Mouse (Mus musculus): Measurements from ENCODE around the gene Ormdl3.
"Not testable (repeated sequence)": the region's sequence is repeated elsewhere in the genome, so short reads cannot be mapped to it uniquely, and the experiment has no call there.

Ormdl3 gene

GRCm38 (mm10) chr11:98586892-98587563 lies at the start of gene Ormdl3:
Ormdl3 (minus strand) TSS chr11:98587368.
- DNase-seq (ENCODE audit: low spot score) = peak; percentile 95

DNA sequence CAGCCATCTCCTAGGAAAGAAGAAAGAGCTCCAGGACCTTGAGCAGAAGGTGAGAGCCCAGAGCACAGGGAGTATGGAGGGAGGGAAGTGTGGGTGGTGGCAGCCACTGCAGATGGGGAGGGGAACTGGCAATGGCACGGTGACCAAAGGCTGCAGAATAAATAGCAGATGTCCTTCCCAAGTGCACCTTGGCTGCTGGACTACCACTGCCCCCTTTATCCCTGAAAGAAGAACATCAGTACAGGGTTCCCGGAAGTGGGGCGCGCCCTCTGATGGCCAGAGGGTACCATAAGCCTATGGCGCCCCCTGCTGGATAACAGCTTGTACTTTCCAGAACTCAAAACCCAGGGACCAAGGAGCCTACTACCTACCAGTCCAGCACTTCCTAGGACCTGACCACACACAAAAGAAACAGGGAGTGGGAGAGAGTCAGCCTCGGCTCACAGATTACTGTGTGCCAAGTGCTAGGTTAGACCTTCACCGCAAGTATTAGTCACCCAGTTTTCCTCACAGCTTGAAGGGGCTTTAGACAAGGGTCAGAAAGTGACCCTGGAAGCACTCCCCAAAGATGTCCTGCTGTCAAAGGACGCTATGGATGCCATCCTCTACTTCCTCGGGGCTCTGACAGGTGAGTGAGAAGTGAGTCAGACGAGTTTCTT lies 48.3 kb upstream of the Ormdl3 start:
- DNase-seq (ENCODE audit: low spot score) = peak; percentile 12

DNA sequence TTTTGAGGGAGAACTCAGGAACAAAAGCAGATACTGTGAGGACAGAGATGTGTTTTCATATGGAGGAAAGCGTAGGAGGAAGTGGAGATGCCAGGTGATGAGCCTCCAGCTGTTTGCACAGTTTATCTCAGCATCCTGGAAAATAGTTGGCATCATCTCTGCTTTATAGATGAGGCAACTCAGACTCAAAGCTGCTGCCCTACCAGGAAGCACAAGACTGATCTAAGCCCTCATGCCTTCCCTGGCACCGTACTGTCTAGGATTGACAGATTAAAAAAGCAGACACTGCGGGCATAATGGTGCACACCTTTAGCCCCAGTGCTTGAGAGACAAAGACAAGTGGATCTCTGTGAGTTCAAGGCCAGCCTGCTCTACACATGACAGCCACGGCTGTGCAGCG lies 43.5 kb upstream of the Ormdl3 start:
- no peak for DNase-seq (ENCODE audit: low spot score)

DNA sequence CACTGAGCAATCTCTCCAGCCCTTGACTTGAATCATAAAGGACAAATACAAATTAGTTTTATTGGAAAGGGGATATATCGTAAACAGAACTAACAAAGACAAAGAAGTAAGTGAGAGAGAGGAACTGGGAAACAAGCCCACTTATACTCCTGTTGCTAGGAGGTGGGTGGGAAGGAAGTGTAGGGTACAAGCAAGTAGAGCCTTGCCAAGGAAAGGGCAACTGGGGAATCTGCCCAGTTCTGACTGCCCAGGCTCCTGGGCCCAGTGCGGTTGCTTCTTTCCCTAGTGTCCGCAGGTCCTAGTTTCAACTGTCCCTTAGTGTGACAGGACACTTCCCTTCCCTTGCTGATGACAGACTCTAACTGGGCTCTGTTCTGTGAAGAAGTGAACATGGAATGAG lies 41.5 kb upstream of the Ormdl3 start:
- DNase-seq (ENCODE audit: low spot score) = no peak

GRCm38 (mm10) chr11:98625611-98626410 lies 38.6 kb upstream of the Ormdl3 start, which contains the start of the genes Gm12355 and Gsdma3:
Gm12355 (minus strand) TSS chr11:98625661.
Gsdma3 (plus strand) TSS chr11:98626360.
- no peak for DNase-seq (ENCODE audit: low spot score)

GRCm38 (mm10) chr11:98624381-98624780 lies 37.2 kb upstream of the Ormdl3 start:
- not testable (repeated sequence) for DNase-seq (ENCODE audit: low spot score)

- DNase-seq (ENCODE audit: low spot score) = not testable (repeated sequence)
These were observed 36.8 kb upstream of the Ormdl3 start for GRCm38 (mm10) chr11:98623981-98624380.

- no peak for DNase-seq (ENCODE audit: low spot score)
These were observed 33.6 kb upstream of the Ormdl3 start for GRCm38 (mm10) chr11:98620791-98621190.

- DNase-seq (ENCODE audit: low spot score) = no peak
These were observed 19.6 kb upstream of the Ormdl3 start for GRCm38 (mm10) chr11:98606763-98607162.

GRCm38 (mm10) chr11:98604911-98605310 lies 17.7 kb upstream of the Ormdl3 start:
- DNase-seq (ENCODE audit: low spot score) = not testable (repeated sequence)

DNA sequence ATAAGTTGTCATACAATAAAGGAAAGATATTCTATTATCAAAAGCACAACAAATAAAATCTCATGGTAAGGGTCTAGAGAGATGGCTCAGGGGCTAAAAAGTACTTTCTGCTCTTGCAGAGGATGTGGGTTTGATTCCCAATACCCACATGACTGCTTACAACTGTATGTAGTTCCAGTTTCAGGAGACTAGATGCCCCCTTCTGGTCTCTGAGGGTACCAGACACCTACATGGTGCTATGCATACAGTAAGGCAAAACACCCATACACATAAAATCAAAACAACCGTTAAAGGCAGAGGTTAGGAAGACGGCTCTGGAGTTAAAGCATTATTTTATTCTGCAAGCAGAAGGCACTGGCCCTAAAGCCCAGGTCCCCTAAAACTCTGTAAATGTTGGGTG lies 16.8 kb upstream of the Ormdl3 start:
- DNase-seq (ENCODE audit: low spot score) = no peak

DNA sequence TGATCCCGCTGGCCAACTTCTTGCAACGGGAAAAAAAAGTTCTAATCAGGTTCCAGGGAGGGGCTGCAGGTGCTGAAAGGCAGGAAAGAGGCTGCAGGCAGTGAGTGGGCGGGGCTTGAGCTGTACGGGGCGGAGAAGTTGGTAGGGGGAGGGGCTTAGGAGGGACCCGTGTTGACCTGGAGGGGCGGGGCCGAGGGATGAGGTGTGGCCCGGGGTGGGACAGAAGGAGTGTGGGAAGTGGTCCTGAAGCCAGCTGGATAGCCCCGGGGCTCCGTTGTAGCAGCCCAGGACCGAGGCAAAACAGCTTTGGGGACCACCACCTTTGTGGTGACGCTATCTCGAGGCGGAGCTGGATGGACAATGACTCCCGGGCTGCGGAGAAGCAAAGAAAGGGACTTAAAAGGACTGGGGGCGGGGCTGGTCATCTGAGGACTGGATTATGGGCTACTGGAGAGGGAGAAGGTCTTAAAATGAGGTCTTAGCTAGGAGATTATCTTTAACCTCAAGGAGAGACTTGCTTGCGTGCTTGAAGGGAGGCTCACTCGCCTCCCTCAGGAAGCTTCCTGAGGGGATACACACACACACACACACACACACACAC lies 15.0 kb upstream of the Ormdl3 start:
- DNase-seq (ENCODE audit: low spot score) = no peak

- no peak for DNase-seq (ENCODE audit: low spot score)
These were observed 12.1 kb upstream of the Ormdl3 start for GRCm38 (mm10) chr11:98599291-98599690.

GRCm38 (mm10) chr11:98598851-98599290 lies 11.7 kb upstream of the Ormdl3 start:
- DNase-seq (ENCODE audit: low spot score) = no peak

DNA sequence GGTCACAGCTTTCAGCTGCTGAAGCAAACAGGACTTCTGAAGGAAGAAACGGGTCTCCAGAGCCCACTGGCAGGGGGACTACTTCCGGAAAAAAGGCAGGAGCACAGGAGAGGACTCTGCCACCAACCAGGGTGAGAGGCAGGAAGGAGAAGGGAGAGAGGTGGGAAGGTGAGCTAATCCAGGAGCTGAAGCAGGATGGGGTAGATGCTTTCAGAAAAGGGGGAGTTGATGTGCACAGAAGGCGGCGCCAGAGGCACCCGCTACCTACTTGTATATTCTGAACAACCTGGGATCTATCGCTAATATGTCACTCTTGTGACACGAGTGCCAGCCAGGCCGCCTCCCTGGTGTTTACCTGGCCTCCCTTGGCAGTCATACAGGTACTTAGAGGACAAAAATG lies 10.8 kb upstream of the Ormdl3 start, which contains the start of gene Lrrc3c:
Lrrc3c (plus strand) TSS at position 301 of the 400 bp plus-strand sequence.
- no peak for DNase-seq (ENCODE audit: low spot score)

DNA sequence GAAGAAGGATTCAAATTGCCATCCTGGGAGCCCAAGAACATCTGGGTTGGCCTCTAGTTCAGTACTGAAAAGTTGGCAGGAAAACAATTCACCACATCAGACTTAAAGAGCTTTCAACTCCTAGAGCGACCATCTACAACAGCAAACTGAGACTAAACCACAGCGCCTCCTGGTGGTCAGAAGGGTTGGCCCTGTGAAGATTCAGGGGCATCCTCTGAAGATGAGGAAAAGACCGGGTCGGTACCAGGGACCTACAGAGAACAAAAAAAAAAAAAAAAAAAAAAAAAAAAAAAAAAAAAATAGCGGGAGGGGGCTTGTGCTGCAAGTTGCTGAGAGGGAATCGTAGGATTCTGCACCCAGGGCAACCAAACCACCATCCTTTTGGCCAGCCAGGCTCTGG lies 10.2 kb upstream of the Ormdl3 start:
- peak; percentile 74 for DNase-seq (ENCODE audit: low spot score)

DNA sequence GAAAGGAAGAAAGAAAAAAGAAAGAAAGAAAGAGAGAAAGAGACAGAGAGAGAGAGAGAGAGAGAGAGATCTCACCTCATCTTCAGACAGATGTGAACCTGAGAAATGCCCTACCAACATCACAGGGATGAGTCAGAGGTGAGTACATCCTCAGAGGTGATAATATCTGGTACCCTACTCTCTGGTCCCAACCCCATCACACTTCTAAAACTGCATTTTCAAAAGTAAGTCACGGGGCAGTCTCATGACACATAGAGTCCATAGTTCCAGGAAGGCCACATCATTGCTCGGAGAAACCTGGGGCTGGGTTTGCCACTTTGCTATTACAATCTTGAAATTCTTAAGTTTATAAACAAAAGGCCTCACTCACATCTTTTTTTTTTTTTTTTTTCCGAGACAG lies 8.8 kb upstream of the Ormdl3 start:
- no peak for DNase-seq (ENCODE audit: low spot score)

GRCm38 (mm10) chr11:98595473-98595872 lies 8.3 kb upstream of the Ormdl3 start:
- DNase-seq (ENCODE audit: low spot score) = no peak

DNA sequence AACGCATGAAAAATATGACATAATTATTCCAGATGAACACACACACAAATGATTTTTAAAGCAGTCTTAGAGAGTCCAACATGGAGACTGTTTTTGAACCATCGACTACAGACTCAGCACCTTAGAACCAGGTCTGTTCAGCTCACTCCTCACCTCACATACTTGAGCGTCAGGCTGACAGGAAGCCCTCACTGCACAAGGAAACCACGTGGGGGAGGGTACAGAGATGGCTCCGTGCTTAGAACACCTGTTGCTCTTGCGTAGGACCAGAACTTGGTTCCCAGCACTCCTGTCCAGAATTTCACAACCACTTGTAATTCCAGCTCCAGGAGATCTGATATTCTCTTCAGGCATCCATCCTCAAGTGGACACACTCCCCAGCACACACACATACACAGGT lies 7.9 kb upstream of the Ormdl3 start:
- DNase-seq (ENCODE audit: low spot score) = no peak

GRCm38 (mm10) chr11:98590548-98591445 lies 3.6 kb upstream of the Ormdl3 start:
- no peak for DNase-seq (ENCODE audit: low spot score)

DNA sequence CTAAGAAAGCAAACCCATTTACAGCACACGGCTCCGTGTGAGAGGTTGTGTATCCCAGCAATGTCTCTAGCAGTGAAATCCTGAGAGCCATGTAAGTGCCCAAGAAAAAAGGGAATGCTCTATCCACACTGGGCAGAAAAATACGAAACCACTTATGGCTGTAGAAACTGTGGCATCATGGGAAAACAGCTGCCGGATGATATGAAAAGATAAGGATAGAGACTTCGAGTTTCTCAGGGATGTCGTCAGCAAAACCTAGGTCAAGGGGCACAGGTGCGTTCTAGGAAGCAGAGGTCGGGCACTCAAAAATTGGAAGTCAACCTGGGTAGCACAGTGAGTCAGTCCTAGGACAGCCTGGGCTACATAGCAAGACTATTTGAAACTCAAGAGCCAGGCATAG lies 2.1 kb upstream of the Ormdl3 start:
- no peak for DNase-seq (ENCODE audit: low spot score)

All from spleen, adult 12 weeks (tissue).